Mouse (Mus musculus): Measurements from ENCODE around the gene Wdr73. TPM values are rescaled to one million over a fixed set of nuclear protein-coding genes. Genes with fewer than 3 reads are reported as not detected.

Wdr73 gene
- polyA plus RNA-seq, 1 experiment from 2014 or later, result 16.8 TPM

DNA sequence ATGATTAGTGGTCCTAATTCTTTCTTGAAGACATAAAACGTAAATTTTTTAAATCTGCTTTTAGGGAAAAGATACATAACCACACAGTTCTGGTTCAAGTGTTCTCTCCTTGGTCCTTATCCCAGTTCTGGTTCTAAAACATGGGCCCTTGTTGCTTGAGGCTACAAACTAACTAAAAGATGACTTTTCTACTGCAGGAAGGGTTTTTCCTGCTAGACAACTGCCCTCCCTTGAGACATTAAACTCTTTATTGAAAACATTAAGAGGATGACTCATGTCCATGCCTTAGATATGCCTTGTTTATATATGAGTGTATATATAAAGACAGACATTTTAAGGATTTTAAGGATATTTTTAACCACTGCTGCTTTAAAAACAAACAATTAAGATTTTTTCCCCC is 57.9 kb downstream of the Wdr73 start:
- no peak for DNase-seq (ENCODE audit: low spot score)

DNA sequence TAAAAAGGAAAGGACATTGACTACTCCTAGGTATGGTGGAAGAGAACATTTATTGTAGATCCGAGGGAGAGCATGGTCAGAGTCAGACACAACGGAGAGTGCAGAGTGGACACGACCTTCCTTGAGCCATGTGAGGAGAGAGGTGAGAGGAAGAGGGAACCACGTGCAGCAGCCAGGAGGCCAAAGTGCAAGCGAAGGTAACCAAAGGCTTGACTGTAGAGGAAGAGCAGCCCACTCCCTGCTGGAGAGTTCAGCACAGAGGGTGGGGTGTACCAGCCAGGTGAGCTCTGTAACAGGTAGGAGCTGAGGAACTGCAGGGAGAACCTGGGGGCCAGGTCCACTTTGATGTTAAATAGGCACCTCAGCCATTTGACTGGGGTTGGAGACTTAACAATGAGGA is 58.9 kb downstream of the Wdr73 start:
- Histone ChIP-seq H3K9me3 (ENCODE audit: control insufficient read depth, low read length) (no peaks in the 10 kb centered on the region), H3K4me3 (ENCODE audit: low read depth, low read length) (no peak overlapping the region), H3K27ac (replicated peaks) (no peak overlapping the region), H3K9ac (ENCODE audit: low read length) (no peak overlapping the region), H3K4me1 (replicated peaks; ENCODE audit: control insufficient read depth, insufficient read depth) (0 out of 2 replicates have a peak, but pooled peaks cover 2% of the 10 kb centered on the region), H3K27me3 (ENCODE audit: control insufficient read depth, insufficient read depth, low read length) (no peaks in the 10 kb centered on the region), H3K4me2 (replicated peaks; ENCODE audit: low read depth) (no peak overlapping the region), H3K36me3 (ENCODE audit: control insufficient read depth, insufficient read depth, low read length) (no peaks in the 10 kb centered on the region)
- DNase-seq (ENCODE audit: low spot score) (no peak), ATAC-seq (ENCODE audit: low FRiP score, low TSS enrichment) (0 out of 2 replicates have a peak, but pooled peaks have one; percentile 7)
- 48% methylated on average over 5 of the region's 5 CpGs for WGBS
- no peak for TF ChIP-seq CTCF (IDR thresholded peaks at IDR 0.05; ENCODE audit: low read depth)
- no peak for TF ChIP-seq EP300 (optimal IDR thresholded peaks at IDR 0.05)

More for the DNA sequence above, 57.9 kb downstream of the Wdr73 start:
- Histone ChIP-seq H3K27me3 (ENCODE audit: control insufficient read depth, insufficient read depth, low read length) (no peaks in the 10 kb centered on the region), H3K27ac (replicated peaks) (no peak overlapping the region), H3K9ac (ENCODE audit: low read length) (no peak overlapping the region), H3K4me2 (replicated peaks; ENCODE audit: low read depth) (no peak overlapping the region), H3K9me3 (ENCODE audit: control insufficient read depth, low read length) (no peaks in the 10 kb centered on the region), H3K4me1 (replicated peaks; ENCODE audit: control insufficient read depth, insufficient read depth) (0 out of 2 replicates have a peak, but pooled peaks cover 2% of the 10 kb centered on the region), H3K4me3 (ENCODE audit: low read depth, low read length) (no peak overlapping the region), H3K36me3 (ENCODE audit: control insufficient read depth, insufficient read depth, low read length) (no peaks in the 10 kb centered on the region)
- 67% methylated on average over 1 of the region's 1 CpGs for WGBS
- TF ChIP-seq CTCF (IDR thresholded peaks at IDR 0.05; ENCODE audit: low read depth) (no peak), EP300 (optimal IDR thresholded peaks at IDR 0.05) (no peak)
- ATAC-seq (ENCODE audit: low FRiP score, low TSS enrichment), result no peak

DNA sequence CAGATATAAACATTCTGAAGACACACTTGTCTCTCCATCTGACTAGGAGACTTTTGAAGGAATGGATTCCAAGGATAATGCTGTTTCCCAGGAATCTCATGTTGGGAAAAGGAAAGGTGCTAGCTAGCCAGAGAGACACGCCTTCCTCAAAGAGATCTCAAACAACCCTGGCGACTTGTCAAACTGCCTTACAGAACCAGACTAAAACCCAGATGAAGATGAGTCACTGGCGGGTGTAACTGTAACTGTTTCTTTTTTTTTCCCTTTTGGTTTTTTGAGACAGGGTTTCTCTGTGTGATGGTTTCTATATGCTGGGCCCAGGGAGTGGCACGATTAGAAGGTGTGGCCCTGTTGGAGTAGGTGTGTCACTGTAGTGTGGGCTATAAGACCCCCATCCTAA is 60.1 kb downstream of the Wdr73 start:
- DNase-seq (ENCODE audit: low spot score) (no peak), ATAC-seq (ENCODE audit: low FRiP score, low TSS enrichment) (no peak)
- peak overlapping the region; percentile 35; the same call in 1 of the 2 replicates for H3K27ac ChIP-seq (replicated peaks)

More for the DNA sequence above, 60.1 kb downstream of the Wdr73 start:
- H3K4me1 ChIP-seq (replicated peaks; ENCODE audit: control insufficient read depth, insufficient read depth), result 0 out of 2 replicates have a peak, but pooled peaks cover 2% of the 10 kb centered on the region
- no peak overlapping the region for H3K9ac ChIP-seq (ENCODE audit: low read length)
- H3K9me3 ChIP-seq (ENCODE audit: control insufficient read depth, low read length), result no peaks in the 10 kb centered on the region
- H3K27me3 ChIP-seq (ENCODE audit: control insufficient read depth, insufficient read depth, low read length), result no peaks in the 10 kb centered on the region
- TF ChIP-seq EP300 (optimal IDR thresholded peaks at IDR 0.05) (no peak), CTCF (IDR thresholded peaks at IDR 0.05; ENCODE audit: low read depth) (no peak)
- no peaks in the 10 kb centered on the region for H3K36me3 ChIP-seq (ENCODE audit: control insufficient read depth, insufficient read depth, low read length)
- 43% methylated on average over 4 of the region's 4 CpGs for WGBS
- H3K4me2 ChIP-seq (replicated peaks; ENCODE audit: low read depth), result no peak overlapping the region
- H3K4me3 ChIP-seq (ENCODE audit: low read depth, low read length), result no peak overlapping the region

Other genes starting within 250 kb of the Wdr73 start
- gene Crtc3, start 212.4 kb downstream of the Wdr73 start, polyA plus RNA-seq (2015; fragmentation: Nextera tagmentation; extraction: Ambion mirVana), result 8.8 and 10.1 TPM in 2 replicates
- gene Iqgap1, start 75.3 kb downstream of the Wdr73 start, polyA plus RNA-seq (2015; fragmentation: Nextera tagmentation; extraction: Ambion mirVana), result 52.8 and 58.0 TPM in 2 replicates
- gene Zscan2, start 40.3 kb downstream of the Wdr73 start, polyA plus RNA-seq (2015; fragmentation: Nextera tagmentation; extraction: Ambion mirVana), result 0.63 and 0.76 TPM in 2 replicates
- gene Nmb, start 3.8 kb upstream of the Wdr73 start, polyA plus RNA-seq (2015; fragmentation: Nextera tagmentation; extraction: Ambion mirVana), result 1.9 and 3.3 TPM in 2 replicates
- 167 and 168 TPM in 2 replicates for gene Sec11a, start 46.5 kb upstream of the Wdr73 start, polyA plus RNA-seq (2015; fragmentation: Nextera tagmentation; extraction: Ambion mirVana)
- gene Zfp592, start 92.4 kb upstream of the Wdr73 start, polyA plus RNA-seq (2015; fragmentation: Nextera tagmentation; extraction: Ambion mirVana), result 3.0 and 4.6 TPM in 2 replicates
- gene Alpk3, start 156.3 kb upstream of the Wdr73 start, polyA plus RNA-seq (2015; fragmentation: Nextera tagmentation; extraction: Ambion mirVana), result 0.11 and 0.15 TPM in 2 replicates
- gene Slc28a1, start 213.5 kb upstream of the Wdr73 start, polyA plus RNA-seq (2015; fragmentation: Nextera tagmentation; extraction: Ambion mirVana), result not detected in 2 replicates

Data from stomach, postnatal 0 days (tissue).